Mouse (Mus musculus) kidney, postnatal 0 days (tissue): ENCODE data around the gene Slc6a20b. TPM values are rescaled to one million over a fixed set of nuclear protein-coding genes. Genes with fewer than 3 reads are reported as not detected.

Experiments
- ATAC-seq: fragments of 200-750 bp; cut with Nextera tagmentation; replicated peaks from 2 replicates; pipeline ENCODE4 v1.8.0; 2017; ENCODE audit warnings: low read depth, moderate number of reproducible peaks, moderate TSS enrichment, moderate library complexity; ENCODE audit not compliant: low FRiP score
- DNase-seq: peaks from one replicate; pipeline ENCODE4 v3.0.0-alpha.2; 2016; ENCODE audit warnings: low spot score
- H3K27ac ChIP-seq: fragments of 300-500 bp; sonication (generic); 2 replicates; pipeline ENCODE4 v1.5.1; 2014; ENCODE audit warnings: mild to moderate bottlenecking
- H3K27me3 ChIP-seq: fragments of 300-500 bp; sonication (generic); 2 replicates; pipeline ENCODE4 v1.6.1; 2014; ENCODE audit warnings: low read length, mixed read lengths; ENCODE audit not compliant: insufficient read depth
- H3K36me3 ChIP-seq: fragments of 300-500 bp; sonication (generic); 2 replicates; pipeline ENCODE4 v1.6.1; 2014; ENCODE audit warnings: low read length, mixed read lengths; ENCODE audit not compliant: insufficient read depth
- H3K4me1 ChIP-seq: fragments of 300-500 bp; sonication (generic); replicated peaks from 2 replicates; pipeline ENCODE4 v1.6.1; 2014; ENCODE audit warnings: antibody characterized with exemption, low read length, mixed read lengths; ENCODE audit not compliant: insufficient read depth
- H3K4me2 ChIP-seq: fragments of 300-500 bp; sonication (generic); 2 replicates; pipeline ENCODE4 v1.6.1; 2014; ENCODE audit warnings: mild to moderate bottlenecking, low read length, moderate library complexity, mixed read lengths
- H3K4me3 ChIP-seq: fragments of 300-500 bp; sonication (generic); replicated peaks from 2 replicates; pipeline ENCODE4 v1.5.1; 2014; ENCODE audit warnings: low read depth, low read length
- H3K9ac ChIP-seq: fragments of 300-500 bp; sonication (generic); 2 replicates; pipeline ENCODE4 v1.6.1; 2014; ENCODE audit warnings: low read depth, low read length
- H3K9me3 ChIP-seq: fragments of 300-500 bp; sonication (generic); replicated peaks from 2 replicates; pipeline ENCODE4 v1.6.1; 2016; ENCODE audit warnings: low read length, inconsistent platforms, mixed read lengths
- CTCF ChIP-seq: IDR thresholded peaks from 2 replicates; pipeline ENCODE4 v1.5.1; 2016; ENCODE audit warnings: antibody characterized with exemption, low read depth, mild to moderate bottlenecking, moderate library complexity
- WGBS: fragments of 180-500 bp; shearing (Covaris S2); extraction: QIAGEN DNeasy Blood & Tissue Kit; methylation state at CpG from one replicate; pipeline ENCODE4 v1.1.7; 2014; 5-methylcytosine and 5-hydroxymethylcytosine counted together
- polyA plus RNA-seq: library from polyadenylated mRNA; unstranded; fragments of >200 nt; fragmentation: Nextera tagmentation; extraction: Ambion mirVana; gene quantifications from 2 replicates; pipeline ENCODE4 v1.2.1, GENCODE M21; 2015

The Slc6a20b gene
- polyA plus RNA-seq, 1 experiment from 2014 or later: 9.5 TPM

GRCm38 (mm10) chr9:123596910-123597309 is 35.5 kb downstream of the Slc6a20b start:
- ATAC-seq (no peak), DNase-seq (no peak)
- Histone ChIP-seq H3K4me1 (no peaks in the 10 kb centered on the region), H3K4me3 (no peak overlapping the region), H3K27me3 (no peaks in the 10 kb centered on the region), H3K36me3 (no peaks in the 10 kb centered on the region), H3K4me2 (no peak overlapping the region), H3K9me3 (no peaks in the 10 kb centered on the region), H3K9ac (no peak overlapping the region), H3K27ac (no peak overlapping the region)
- WGBS: 100% methylated on average over 2 of the region's 2 CpGs
- TF ChIP-seq CTCF: no peak

- no peak overlapping the region for H3K4me2 ChIP-seq
- ATAC-seq (no peak), DNase-seq (no peak)
- H3K9ac ChIP-seq: no peak overlapping the region
- H3K9me3 ChIP-seq: no peaks in the 10 kb centered on the region
- no peaks in the 10 kb centered on the region for H3K4me1 ChIP-seq
- 90% methylated on average over 4 of the region's 4 CpGs for WGBS
- H3K4me3 ChIP-seq: no peak overlapping the region
- peaks cover 7% of the 10 kb centered on the region for H3K36me3 ChIP-seq
- H3K27ac ChIP-seq: no peak overlapping the region
- TF ChIP-seq CTCF: no peak
- no peaks in the 10 kb centered on the region for H3K27me3 ChIP-seq
Measured at GRCm38 (mm10) chr9:123595194-123595593, 37.2 kb downstream of the Slc6a20b start.

DNA sequence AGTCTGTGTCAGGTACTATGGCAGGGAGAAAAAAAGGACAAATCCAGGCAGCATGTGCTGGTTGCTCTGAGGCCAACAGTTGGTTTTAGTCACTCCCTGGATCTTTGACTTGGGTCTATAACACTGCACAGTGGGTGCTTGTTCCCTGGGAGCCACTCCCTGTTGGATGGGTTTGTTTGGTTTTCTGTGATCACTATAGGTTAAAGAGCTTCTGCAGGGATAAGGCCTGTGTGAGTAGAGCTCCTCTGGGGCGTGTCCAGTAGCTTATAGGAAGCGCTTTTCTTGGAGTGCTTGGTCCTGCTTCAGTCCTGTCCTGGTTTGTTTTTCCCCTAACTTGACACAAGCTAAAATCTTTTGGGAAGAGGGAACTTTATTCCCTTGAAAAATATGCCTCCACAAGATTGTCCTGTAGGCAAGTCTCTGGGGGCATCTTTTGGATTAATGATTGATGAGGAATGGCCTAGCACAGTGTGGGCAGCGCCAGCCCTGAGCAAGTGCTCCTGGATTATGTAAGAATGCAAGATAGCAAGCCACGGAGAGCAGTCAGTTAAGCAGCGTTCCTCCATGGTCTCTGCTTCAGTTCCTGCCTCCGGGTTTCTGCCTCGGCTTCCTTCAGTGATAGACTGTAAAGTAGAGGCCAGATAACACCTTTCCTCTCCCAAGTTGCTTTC is 43.0 kb downstream of the Slc6a20b start:
- no peak overlapping the region for H3K4me3 ChIP-seq
- H3K36me3 ChIP-seq: peaks cover 15% of the 10 kb centered on the region
- no peaks in the 10 kb centered on the region for H3K9me3 ChIP-seq
- H3K4me1 ChIP-seq: no peaks in the 10 kb centered on the region
- ATAC-seq (no peak), DNase-seq (no peak)
- no peaks in the 10 kb centered on the region for H3K27me3 ChIP-seq
- no peak overlapping the region for H3K9ac ChIP-seq
- no peak for TF ChIP-seq CTCF
- no peak overlapping the region for H3K4me2 ChIP-seq
- H3K27ac ChIP-seq: no peak overlapping the region
- 57% methylated on average over 7 of the region's 7 CpGs for WGBS

GRCm38 (mm10) chr9:123577360-123578192 is 54.8 kb downstream of the Slc6a20b start:
- WGBS: 77% methylated on average over 10 of the region's 10 CpGs

GRCm38 (mm10) chr9:123554599-123554998 is 77.8 kb downstream of the Slc6a20b start:
- H3K4me1 ChIP-seq: no peaks in the 10 kb centered on the region
- H3K4me3 ChIP-seq: no peak overlapping the region
- H3K9ac ChIP-seq: no peak overlapping the region
- no peak for TF ChIP-seq CTCF
- no peaks in the 10 kb centered on the region for H3K27me3 ChIP-seq
- H3K27ac ChIP-seq: no peak overlapping the region
- peaks cover 29% of the 10 kb centered on the region for H3K36me3 ChIP-seq
- DNase-seq (no peak), ATAC-seq (no peak)
- H3K4me2 ChIP-seq: no peak overlapping the region
- no peaks in the 10 kb centered on the region for H3K9me3 ChIP-seq
- WGBS: 61% methylated on average over 3 of the region's 3 CpGs

More at GRCm38 (mm10) chr9:123577360-123578192, 54.8 kb downstream of the Slc6a20b start:
- TF ChIP-seq CTCF: no peak
- ATAC-seq (no peak), DNase-seq (no peak)
- no peak overlapping the region for H3K4me2 ChIP-seq
- H3K36me3 ChIP-seq: peaks cover 25% of the 10 kb centered on the region
- no peaks in the 10 kb centered on the region for H3K9me3 ChIP-seq
- H3K27ac ChIP-seq: no peak overlapping the region
- no peak overlapping the region for H3K9ac ChIP-seq
- H3K27me3 ChIP-seq: no peaks in the 10 kb centered on the region
- H3K4me3 ChIP-seq: no peak overlapping the region
- H3K4me1 ChIP-seq: no peaks in the 10 kb centered on the region

Other genes starting within 250 kb of the Slc6a20b start
- gene Limd1, start 153.9 kb downstream of the Slc6a20b start, polyA plus RNA-seq: 43.3 and 44.0 TPM in 2 replicates
- 55.2 and 59.5 TPM in 2 replicates for gene Sacm1l, start 102.8 kb downstream of the Slc6a20b start, polyA plus RNA-seq
- gene Ccr9, start 45.9 kb upstream of the Slc6a20b start, polyA plus RNA-seq: 0.11 and 0.23 TPM in 2 replicates
- gene Slc6a20a, start 46.3 kb upstream of the Slc6a20b start, polyA plus RNA-seq: 2.2 TPM in 2 replicates
- gene Lztfl1, start 85.1 kb upstream of the Slc6a20b start, polyA plus RNA-seq: 57.5 and 59.6 TPM in 2 replicates
- gene Cxcr6, start 173.9 kb upstream of the Slc6a20b start, polyA plus RNA-seq: 0.17 and 0.18 TPM in 2 replicates
- 5.3 and 6.0 TPM in 2 replicates for gene Fyco1, start 219.3 kb upstream of the Slc6a20b start, polyA plus RNA-seq
- 0.04 and 0.05 TPM in 2 replicates for gene Xcr1, start 229.5 kb upstream of the Slc6a20b start, polyA plus RNA-seq